Mouse (Mus musculus) liver, embryonic 16.5 days (tissue): Measurements from ENCODE around the gene Hspa8. TPM values are rescaled to one million over a fixed set of nuclear protein-coding genes. Genes with fewer than 3 reads are reported as not detected.
"Not testable (repeated sequence)": the region's sequence is repeated elsewhere in the genome, so short reads cannot be mapped to it uniquely, and the experiment has no call there.

Experiments
- ATAC-seq: fragments of 200-750 bp; cut with Nextera tagmentation; 2 replicates; pipeline ENCODE4 v1.8.0; 2017; ENCODE audit warnings: low read depth, mild to moderate bottlenecking, moderate number of reproducible peaks, moderate library complexity
- H3K27ac ChIP-seq: fragments of 300-500 bp; sonication (generic); 2 replicates; pipeline ENCODE4 v1.5.1; 2014; ENCODE audit warnings: mild to moderate bottlenecking, low read length
- H3K27me3 ChIP-seq: fragments of 300-500 bp; sonication (generic); 2 replicates; pipeline ENCODE4 v1.6.1; 2014; ENCODE audit warnings: low read depth, low read length, mixed read lengths; ENCODE audit not compliant: control insufficient read depth, insufficient read depth
- H3K36me3 ChIP-seq: fragments of 300-500 bp; sonication (generic); 2 replicates; pipeline ENCODE4 v1.6.1; 2014; ENCODE audit warnings: mild to moderate bottlenecking; ENCODE audit not compliant: control insufficient read depth, insufficient read depth
- H3K4me1 ChIP-seq: fragments of 300-500 bp; sonication (generic); 2 replicates; pipeline ENCODE4 v1.6.1; 2014; ENCODE audit warnings: low read depth, low read length, mixed read lengths; ENCODE audit not compliant: control insufficient read depth
- H3K4me2 ChIP-seq: fragments of 300-500 bp; sonication (generic); 2 replicates; pipeline ENCODE4 v1.6.1; 2014; ENCODE audit warnings: low read depth, low read length, mixed read lengths
- H3K4me3 ChIP-seq: fragments of 300-500 bp; sonication (generic); 2 replicates; pipeline ENCODE4 v1.5.1; 2014; ENCODE audit warnings: low read depth, mild to moderate bottlenecking, low read length
- H3K9ac ChIP-seq: fragments of 300-500 bp; sonication (generic); 2 replicates; pipeline ENCODE4 v1.6.1; 2014; ENCODE audit warnings: low read depth, low read length
- H3K9me3 ChIP-seq: fragments of 300-500 bp; sonication (generic); replicated peaks from 2 replicates; pipeline ENCODE4 v1.6.1; 2016; ENCODE audit warnings: low read length; ENCODE audit not compliant: control insufficient read depth
- whole genome bisulfite sequencing: fragments of 180-500 bp; shearing (Covaris S2); extraction: QIAGEN DNeasy Blood & Tissue Kit; methylation state at CpG from one replicate; pipeline ENCODE4 v1.1.7; 2014; ENCODE audit not compliant: insufficient replicate concordance; 5-methylcytosine and 5-hydroxymethylcytosine counted together
- polyA plus RNA-seq: library from polyadenylated mRNA; unstranded; fragments of >200 nt; fragmentation: Nextera tagmentation; extraction: Ambion mirVana; gene quantifications from 2 replicates; pipeline ENCODE4 v1.2.1, GENCODE M21; 2015

Gene Hspa8
- polyA plus RNA-seq, 1 experiment from 2014 or later: 995 TPM

GRCm38 (mm10) chr9:40780892-40781725 lies 19.7 kb upstream of the Hspa8 start:
- Histone ChIP-seq H3K27ac (peak overlapping the region; percentile 16; the same call in 1 of the 2 replicates), H3K9me3 (no peaks in the 10 kb centered on the region), H3K36me3 (no peaks in the 10 kb centered on the region), H3K4me2 (no peak overlapping the region), H3K4me1 (peaks cover 2% of the 10 kb centered on the region; the same call in 1 of the 2 replicates), H3K9ac (no peak overlapping the region), H3K27me3 (peaks cover 3% of the 10 kb centered on the region), H3K4me3 (no peak overlapping the region)
- no peak for ATAC-seq
- 49% methylated on average over 11 of the region's 11 CpGs for WGBS

GRCm38 (mm10) chr9:40781726-40782581 lies 18.8 kb upstream of the Hspa8 start:
- Histone ChIP-seq H3K9ac (no peak overlapping the region; the same call in 1 of the 2 replicates), H3K4me1 (peaks cover 2% of the 10 kb centered on the region; the same call in 1 of the 2 replicates), H3K36me3 (no peaks in the 10 kb centered on the region), H3K4me3 (peak overlapping the region; percentile 39), H3K4me2 (peak overlapping the region; percentile 50), H3K27me3 (peaks cover 3% of the 10 kb centered on the region), H3K9me3 (no peaks in the 10 kb centered on the region), H3K27ac (peak overlapping the region; percentile 60)
- ATAC-seq: peak; percentile 53; the same call in 1 of the 2 replicates
- 8% methylated on average over 26 of the region's 26 CpGs for WGBS

GRCm38 (mm10) chr9:40783641-40784373 lies 17.0 kb upstream of the Hspa8 start:
- WGBS: 15% methylated on average over 13 of the region's 13 CpGs
- H3K27ac ChIP-seq: peak overlapping the region; percentile 55; the same call in 1 of the 2 replicates

GRCm38 (mm10) chr9:40784374-40784967 lies 16.3 kb upstream of the Hspa8 start:
- no peaks in the 10 kb centered on the region for H3K9me3 ChIP-seq
- H3K36me3 ChIP-seq: no peaks in the 10 kb centered on the region
- H3K27ac ChIP-seq: no peak overlapping the region
- no peak overlapping the region for H3K4me3 ChIP-seq
- peaks cover 3% of the 10 kb centered on the region for H3K27me3 ChIP-seq
- ATAC-seq: no peak
- 11% methylated on average over 9 of the region's 9 CpGs for WGBS
- H3K4me1 ChIP-seq: peaks cover 2% of the 10 kb centered on the region; the same call in 1 of the 2 replicates
- no peak overlapping the region for H3K4me2 ChIP-seq
- H3K9ac ChIP-seq: no peak overlapping the region

More at GRCm38 (mm10) chr9:40783641-40784373, 17.0 kb upstream of the Hspa8 start:
- H3K4me3 ChIP-seq: no peak overlapping the region
- ATAC-seq: peak; percentile 54
- no peaks in the 10 kb centered on the region for H3K9me3 ChIP-seq
- 0 out of 2 replicates have a peak overlapping the region, but pooled peaks have one; percentile 2 for H3K4me2 ChIP-seq
- H3K4me1 ChIP-seq: peaks cover 2% of the 10 kb centered on the region; the same call in 1 of the 2 replicates
- peaks cover 3% of the 10 kb centered on the region for H3K27me3 ChIP-seq
- no peak overlapping the region for H3K9ac ChIP-seq
- no peaks in the 10 kb centered on the region for H3K36me3 ChIP-seq

DNA sequence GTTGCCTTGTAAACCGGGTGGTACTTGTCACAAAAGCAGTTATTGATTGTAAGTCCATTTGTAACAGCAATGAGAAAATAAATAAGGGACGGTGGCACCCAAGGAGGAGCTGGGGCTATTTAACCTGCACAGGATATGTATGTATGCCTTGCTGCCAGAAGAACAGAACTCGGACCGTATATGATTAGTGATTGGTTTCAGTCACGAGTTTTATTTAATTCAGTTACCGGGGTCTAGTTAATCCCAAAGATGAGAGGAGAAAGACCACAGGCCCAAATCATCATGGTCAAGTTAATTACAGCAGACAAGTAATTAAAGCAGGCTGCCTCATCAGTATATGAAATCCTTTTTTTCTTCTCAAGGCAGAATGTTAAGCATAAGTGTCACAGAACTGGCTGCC lies 15.3 kb upstream of the Hspa8 start:
- no peak overlapping the region for H3K9ac ChIP-seq
- H3K27me3 ChIP-seq: peaks cover 3% of the 10 kb centered on the region
- no peak overlapping the region for H3K4me2 ChIP-seq
- no peak overlapping the region for H3K4me3 ChIP-seq
- no peaks in the 10 kb centered on the region for H3K9me3 ChIP-seq
- H3K27ac ChIP-seq: no peak overlapping the region
- no peak for ATAC-seq
- 67% methylated on average over 6 of the region's 6 CpGs for WGBS
- no peaks in the 10 kb centered on the region for H3K36me3 ChIP-seq
- H3K4me1 ChIP-seq: peaks cover 2% of the 10 kb centered on the region; the same call in 1 of the 2 replicates

- H3K4me2 ChIP-seq, H3K36me3 ChIP-seq, ATAC-seq, H3K27me3 ChIP-seq, H3K9ac ChIP-seq, H3K4me3 ChIP-seq, H3K9me3 ChIP-seq, H3K27ac ChIP-seq, H3K4me1 ChIP-seq: not testable (repeated sequence)
- 71% methylated on average over 6 of the region's 6 CpGs for WGBS
These were observed 14.0 kb upstream of the Hspa8 start for GRCm38 (mm10) chr9:40786820-40787219.

DNA sequence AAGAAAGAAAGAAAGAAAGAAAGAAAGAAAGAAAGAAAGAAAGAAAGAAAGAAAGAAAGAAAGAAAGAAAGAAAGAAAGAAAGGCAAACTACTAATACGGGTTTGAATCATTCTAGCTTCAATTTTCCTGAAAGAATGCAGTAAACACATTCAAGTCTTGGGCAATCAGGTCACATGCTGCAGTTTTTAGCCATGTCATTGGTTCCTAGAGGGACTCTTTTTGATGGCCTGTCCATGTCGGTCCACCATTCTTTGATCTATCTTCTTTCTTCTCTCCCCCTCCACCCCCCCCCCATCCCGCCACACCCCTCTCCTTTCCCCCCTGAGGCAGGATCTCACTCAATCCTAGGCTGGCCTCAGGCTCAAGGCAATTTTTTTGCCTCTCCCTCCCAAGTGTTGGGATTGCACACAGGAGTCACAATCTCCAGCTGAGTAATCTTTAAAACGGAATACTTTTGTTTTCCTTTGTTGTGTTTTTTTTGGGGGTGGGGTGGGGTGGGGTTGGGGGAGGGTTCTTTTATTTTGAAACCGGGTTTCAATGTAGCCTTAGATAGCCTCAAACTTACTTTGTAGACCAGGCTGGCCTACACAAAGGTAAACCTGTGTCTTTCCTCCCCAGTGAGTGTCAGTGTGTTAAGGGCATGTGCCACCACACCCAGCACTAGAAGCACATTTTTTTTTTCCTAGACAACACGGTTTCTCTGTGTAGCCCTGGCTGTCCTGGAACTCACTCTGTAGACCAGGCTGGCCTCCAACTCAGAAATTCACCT lies 8.7 kb upstream of the Hspa8 start:
- no peak overlapping the region for H3K9ac ChIP-seq
- H3K4me1 ChIP-seq: no peaks in the 10 kb centered on the region
- 47% methylated on average over 6 of the region's 6 CpGs for WGBS
- no peaks in the 10 kb centered on the region for H3K27me3 ChIP-seq
- ATAC-seq: no peak
- no peaks in the 10 kb centered on the region for H3K9me3 ChIP-seq
- no peaks in the 10 kb centered on the region for H3K36me3 ChIP-seq
- H3K27ac ChIP-seq: no peak overlapping the region
- no peak overlapping the region for H3K4me2 ChIP-seq
- H3K4me3 ChIP-seq: no peak overlapping the region

- Histone ChIP-seq H3K4me1 (peaks cover 5% of the 10 kb centered on the region), H3K36me3 (no peaks in the 10 kb centered on the region), H3K9ac (no peak overlapping the region), H3K4me2 (no peak overlapping the region), H3K27ac (no peak overlapping the region), H3K4me3 (no peak overlapping the region), H3K27me3 (no peaks in the 10 kb centered on the region), H3K9me3 (no peaks in the 10 kb centered on the region)
- no peak for ATAC-seq
- 68% methylated on average over 5 of the region's 5 CpGs for WGBS
These were observed 7.2 kb upstream of the Hspa8 start for GRCm38 (mm10) chr9:40793581-40793980.
